Mouse (Mus musculus) testis, adult 2 months (tissue): ENCODE data around the gene Fbxw27.

Experiments used
- CTCF ChIP-seq: fragments of 200-500 bp; IDR thresholded peaks from 2 replicates; pipeline ENCODE4 v1.5.1; 2012; ENCODE audit warnings: low read depth, mild to moderate bottlenecking, inconsistent platforms, low read length, moderate library complexity; ENCODE audit not compliant: control insufficient read depth, insufficient read depth, insufficient replicate concordance
- POLR2A ChIP-seq: fragments of 200-500 bp; IDR thresholded peaks from 2 replicates; pipeline ENCODE4 v1.6.1; 2012; ENCODE audit warnings: low read depth, mild to moderate bottlenecking, inconsistent platforms, low read length, moderate library complexity; ENCODE audit not compliant: control insufficient read depth

GRCm38 (mm10) chr9:109795221-109795620, 4.8 kb upstream of the Fbxw27 start:
- no peak for TF ChIP-seq POLR2A
- no peak for TF ChIP-seq CTCF
